Mouse (Mus musculus) G1E-ER4 (cell line): Measurements from ENCODE around the gene Fam50b. TPM values are rescaled to one million over a fixed set of nuclear protein-coding genes. Genes with fewer than 3 reads are reported as not detected.

Experiments used
- GATA1 ChIP-seq: IDR thresholded peaks from one replicate; pipeline ENCODE4 v1.8.0; 2012; ENCODE audit warnings: low read length, inconsistent platforms
- polyA plus RNA-seq: library from polyadenylated mRNA; stranded (reverse); fragments of >175 nt; gene quantifications from 2 replicates; pipeline ENCODE4 v1.2.3, GENCODE M21; 2012

The Fam50b gene
- 0.12 and 0.18 TPM in 2 replicates for polyA plus RNA-seq

DNA sequence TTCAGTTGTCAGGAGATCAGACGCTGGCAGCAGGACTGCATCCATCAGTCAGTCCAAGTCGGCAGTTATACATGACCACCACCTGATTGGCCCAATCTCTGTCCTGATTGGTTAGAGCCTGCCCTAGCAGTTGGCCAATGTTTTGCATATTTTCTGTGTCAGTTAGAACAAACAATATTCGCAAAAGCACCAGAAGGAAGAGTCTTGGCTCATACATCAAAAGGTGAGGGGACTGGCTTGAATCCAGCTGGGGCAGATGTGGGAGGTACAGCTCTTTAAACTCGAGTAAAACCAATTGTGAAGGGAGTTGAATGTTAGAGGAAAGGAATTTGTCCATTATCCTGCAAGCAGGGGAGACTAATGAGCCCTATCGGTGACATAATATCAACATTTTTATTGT is at the start of gene Fam50b:
Gene Fam50b, plus strand, starts transcription at position 165 of the 400 bp plus-strand sequence.
- no peak for TF ChIP-seq GATA1

DNA sequence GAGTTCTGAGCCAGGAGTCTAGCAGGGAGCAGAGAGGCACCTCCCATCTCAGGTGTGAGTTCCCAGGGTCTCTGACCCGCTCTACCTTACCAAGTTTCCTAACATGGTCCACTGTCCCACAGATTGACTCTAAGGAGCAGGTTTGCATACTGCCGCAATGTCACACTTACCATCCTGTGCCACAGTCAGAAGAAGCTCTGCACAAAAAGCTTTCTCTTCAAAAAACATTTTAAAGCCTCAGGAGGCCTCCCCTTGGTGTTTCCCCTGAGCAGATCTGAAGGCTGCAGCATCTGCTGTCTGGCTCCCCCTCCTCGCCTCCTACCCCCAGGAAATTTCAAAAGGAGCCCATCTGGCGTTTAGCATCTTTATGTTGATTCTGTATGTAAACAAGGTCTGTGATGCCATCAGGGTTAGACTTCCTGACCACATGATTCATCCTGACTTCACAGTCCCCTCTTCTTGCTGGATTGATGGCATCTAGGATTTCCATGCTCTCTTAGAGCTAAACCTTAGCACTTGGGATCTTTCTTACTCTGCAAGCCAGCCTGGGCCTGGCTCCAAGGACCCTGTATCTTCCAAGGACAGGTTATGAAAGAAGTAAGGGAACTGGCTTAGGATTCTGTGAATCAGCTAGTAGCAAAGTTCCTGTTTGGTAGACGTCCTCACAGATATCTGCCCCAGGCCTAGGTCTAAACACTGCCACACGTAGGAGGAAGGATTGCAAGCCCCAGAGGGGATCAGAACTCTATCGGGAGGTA is 49.5 kb upstream of the Fam50b start:
- no peak for TF ChIP-seq GATA1

DNA sequence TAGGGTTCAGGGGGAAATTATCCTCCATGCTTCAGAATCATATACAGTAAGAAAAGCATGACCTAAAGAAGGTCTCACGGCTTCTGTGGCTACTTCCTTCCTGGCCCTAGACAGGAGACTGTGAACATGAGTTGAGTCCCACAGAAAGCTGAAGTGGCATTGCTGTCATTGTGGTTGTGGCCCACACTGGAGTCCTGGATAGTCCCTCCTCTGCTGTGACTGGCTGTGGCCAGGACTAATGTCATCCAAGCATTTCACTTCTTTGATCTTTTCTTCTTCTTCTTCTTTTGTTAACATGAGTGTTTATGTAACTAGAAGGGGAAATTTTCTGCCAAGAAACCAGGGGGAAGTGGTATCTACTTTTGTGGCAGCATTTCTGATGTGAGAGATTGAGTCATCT is 43.6 kb upstream of the Fam50b start:
- TF ChIP-seq GATA1: no peak

DNA sequence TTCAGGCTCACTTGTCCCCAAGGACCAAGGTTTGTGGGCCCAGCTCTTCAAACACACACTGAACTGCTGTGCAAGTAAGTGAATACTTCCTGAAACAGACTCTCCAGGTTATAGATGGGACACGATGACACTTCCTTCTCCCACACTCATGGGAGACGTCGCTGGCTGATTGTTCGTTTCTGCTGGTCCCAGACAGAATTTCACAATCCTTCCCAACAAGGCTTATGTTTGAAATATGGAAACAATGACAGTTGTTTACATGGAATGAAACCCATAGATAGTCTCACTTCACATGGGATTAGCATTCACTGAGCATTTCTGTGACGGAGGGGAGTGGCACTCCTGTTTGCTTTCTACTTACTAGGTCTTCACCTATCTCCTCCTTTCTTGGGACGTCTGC is 41.5 kb upstream of the Fam50b start:
- no peak for TF ChIP-seq GATA1

DNA sequence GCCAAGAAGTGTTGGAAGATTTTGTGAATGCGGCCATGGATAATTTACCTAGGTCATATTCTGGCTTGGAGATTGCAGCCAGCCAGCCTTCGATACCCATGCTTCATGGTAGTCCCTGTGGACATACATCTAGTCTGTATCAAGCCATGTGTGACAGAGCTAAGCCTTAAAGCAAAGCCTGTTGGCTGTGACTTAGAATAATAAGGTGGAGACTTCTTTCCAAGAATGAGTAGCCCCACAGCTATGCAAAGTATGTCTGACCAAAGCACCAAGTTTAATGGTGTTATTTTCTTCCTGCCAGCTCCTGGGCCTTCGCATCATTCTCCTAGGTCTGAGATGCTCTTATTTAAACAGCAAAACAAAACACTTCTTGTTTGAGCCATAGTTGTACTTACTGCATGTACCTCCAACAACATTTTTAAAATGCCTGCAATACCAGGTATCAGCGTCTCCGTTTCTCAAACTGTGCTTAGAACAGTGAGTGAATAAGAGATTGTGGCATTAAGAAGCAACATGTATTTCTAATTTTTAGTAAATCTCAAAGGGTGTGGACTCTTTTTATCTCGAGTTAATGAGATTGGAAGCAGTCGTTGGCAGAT is 37.8 kb upstream of the Fam50b start:
- TF ChIP-seq GATA1: no peak

DNA sequence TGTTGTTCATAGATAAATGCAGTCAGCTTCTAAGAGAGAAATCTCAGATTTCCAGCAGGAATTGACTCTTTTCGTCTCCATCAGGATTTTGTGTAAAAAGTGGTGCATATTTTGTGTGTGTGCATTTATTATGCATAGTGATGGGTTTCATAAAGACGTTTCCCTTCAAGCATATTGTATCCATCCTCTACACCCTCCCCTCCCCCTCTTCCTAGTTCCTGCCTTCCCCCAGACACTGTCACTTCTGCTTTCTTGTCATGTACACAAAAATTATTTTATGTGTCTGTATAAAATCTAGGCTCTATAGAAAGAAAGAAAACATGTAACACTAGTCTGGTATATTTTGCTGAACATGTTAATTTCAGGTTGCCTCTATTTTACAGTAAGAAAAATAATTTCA is 34.6 kb upstream of the Fam50b start:
- no peak for TF ChIP-seq GATA1

DNA sequence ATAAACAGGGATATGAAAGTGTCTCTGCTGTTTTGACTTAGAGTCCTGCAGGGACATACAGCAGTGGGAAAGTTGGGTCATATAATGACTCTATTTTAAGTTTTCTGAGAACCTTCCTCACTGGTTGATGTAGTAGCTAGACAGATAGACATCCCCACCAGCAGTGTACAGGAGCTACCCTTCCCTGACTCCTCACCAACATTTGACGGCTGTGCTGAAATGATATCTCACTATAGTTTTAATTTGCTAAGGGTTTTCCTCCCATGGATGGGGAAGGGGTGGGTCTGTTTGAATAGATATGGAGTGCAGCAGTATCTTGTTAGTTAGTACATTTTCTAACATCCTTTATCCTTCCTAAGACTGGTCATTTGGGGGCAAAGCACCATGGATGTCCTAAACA is 34.0 kb upstream of the Fam50b start:
- no peak for TF ChIP-seq GATA1

DNA sequence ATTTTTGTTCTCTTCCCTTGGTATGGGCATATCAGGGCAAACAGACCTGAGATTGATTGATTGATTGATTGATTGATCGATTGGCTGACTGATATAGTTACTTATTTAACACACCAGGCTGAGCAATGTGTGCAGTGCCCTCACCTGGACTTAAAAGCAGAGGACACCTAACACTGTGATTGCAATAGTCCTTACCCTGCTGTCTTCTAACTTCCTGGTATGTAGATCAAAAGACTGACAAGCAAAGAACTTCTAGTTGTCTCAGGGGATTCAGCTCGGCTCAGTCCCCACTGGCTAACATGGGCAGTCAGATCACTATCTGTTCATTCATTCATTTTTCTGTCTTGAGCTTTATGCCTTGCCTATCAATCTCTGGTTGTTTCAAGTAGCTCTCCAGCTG is 31.3 kb upstream of the Fam50b start:
- TF ChIP-seq GATA1: no peak

DNA sequence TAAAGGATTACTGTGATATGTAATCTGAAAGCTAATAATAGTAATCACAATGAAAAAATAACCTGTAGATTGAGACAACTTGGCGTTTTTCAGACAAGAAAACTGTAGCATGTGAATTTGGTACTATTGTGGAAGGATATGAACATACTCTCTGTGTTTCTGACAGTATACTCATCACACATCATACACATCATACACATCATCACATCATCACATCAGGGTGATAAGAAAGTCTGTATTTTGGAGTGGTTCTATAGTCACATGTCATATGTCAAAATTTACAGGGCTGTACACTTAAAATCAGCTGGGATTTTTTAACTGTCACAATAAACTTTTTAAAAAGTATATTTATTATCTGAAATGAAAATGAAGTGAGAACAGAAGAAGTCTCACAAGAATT is 30.9 kb upstream of the Fam50b start:
- no peak for TF ChIP-seq GATA1

DNA sequence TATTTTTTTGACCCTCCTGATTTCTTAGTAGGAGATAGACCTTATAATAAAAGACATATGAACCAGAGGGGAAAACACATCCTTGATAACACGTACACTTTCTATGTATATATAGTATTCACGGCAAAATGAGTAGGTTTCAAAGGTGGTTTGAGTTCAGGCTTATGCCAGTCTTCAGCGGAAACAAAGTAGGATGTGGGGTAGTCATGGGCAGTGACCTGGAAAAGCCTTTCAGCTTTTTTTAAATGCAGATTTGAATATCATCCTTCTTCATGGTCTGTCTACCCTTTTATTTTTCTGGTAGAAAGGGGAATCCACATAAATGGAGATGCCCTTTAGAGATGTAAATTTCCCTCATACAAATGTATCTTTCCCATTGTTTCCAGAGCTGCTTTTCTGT is 29.8 kb upstream of the Fam50b start:
- no peak for TF ChIP-seq GATA1

DNA sequence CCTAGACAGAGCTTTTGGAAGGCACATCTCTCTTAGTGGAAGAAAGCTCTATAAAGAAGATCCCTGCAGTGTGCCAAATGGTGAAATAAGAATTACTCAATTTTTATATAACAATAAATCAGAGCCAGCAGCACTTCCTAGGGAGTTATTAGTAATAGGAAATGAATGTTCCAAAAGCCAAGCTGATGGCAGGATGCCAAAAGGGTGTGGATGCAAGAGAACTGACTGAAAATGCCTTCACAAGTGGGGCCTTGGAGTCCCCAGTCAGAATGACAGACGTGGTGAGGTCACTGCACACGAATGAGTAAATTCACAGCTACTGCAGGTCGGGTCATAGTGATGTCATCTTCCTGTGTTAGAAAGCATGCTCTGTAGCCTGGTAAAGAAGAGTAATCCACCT is 25.7 kb upstream of the Fam50b start:
- TF ChIP-seq GATA1: no peak

DNA sequence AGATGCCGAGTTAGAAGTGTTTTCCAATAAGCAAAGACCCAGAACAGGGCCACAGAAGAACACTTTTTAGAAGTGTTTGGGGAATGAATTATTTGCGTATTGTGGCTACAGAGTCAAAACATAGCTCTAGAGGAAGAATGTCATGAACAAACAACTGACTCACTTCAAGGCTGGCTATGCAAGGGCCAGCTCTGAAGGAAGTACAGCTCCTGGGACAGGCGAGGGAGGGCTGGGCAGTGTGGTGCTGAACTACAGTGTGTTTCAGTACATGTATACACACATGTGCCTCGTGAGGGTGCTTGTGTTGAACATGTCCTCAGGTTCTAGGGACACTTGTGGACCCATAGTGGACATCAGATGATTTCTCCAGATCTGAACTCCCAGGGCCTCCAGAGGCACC is 25.1 kb upstream of the Fam50b start:
- no peak for TF ChIP-seq GATA1

DNA sequence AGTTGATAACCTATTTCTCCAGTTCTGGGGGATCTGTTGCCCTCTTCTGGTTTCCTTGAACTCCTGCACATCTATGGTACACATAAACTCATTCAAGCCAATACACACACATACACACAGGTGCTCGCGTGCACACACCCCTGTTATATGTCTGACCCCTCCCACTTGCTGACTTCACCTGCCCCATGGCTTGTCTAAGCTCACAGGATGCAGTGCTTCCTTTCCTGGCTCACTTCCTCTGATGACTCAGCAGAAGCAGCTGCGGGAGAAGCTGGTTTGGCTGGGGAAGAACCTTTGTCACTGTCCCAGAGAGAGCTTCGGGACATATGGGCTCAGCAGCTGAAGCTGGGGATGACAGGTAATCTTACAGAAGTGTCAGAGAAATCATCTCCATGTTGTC is 23.2 kb upstream of the Fam50b start:
- TF ChIP-seq GATA1: no peak

DNA sequence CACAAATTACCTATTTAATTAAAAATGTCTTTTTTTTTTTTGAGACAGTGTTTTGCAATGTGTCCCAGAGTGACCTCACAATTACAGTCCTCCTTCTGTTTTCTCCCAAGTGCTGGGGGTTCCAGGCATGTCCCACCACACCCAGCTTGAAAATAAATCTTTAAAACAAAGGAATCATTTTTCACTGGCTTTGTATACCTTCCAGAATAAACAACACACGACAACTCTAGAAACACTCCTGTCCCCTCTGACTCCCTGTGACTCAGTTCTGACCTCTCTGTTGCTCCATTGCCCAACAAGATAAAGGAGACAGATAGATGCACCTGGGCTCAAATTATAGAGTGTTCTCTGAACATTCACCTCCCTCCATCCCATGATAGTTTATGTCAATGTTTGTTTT is 21.8 kb upstream of the Fam50b start:
- no peak for TF ChIP-seq GATA1

DNA sequence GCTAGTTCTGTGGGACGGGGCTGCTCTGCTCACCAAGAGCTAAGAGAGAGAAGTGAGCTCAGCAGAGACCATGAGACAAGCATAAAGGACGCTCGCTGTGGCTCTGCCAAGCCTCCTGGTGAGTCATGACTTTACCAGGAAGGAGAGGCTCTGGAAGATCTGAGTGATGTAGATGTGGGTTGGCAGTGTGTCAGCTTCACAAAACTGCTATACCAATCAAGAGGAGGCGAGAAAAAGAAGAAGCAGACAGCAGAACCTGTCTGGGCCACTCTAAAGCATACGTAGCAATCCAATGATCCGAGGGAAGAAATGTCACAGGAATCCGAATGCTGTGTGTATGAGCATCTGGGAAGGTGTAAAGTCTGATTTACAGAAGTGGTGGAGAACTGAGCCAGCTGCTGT is 19.2 kb upstream of the Fam50b start:
- no peak for TF ChIP-seq GATA1

DNA sequence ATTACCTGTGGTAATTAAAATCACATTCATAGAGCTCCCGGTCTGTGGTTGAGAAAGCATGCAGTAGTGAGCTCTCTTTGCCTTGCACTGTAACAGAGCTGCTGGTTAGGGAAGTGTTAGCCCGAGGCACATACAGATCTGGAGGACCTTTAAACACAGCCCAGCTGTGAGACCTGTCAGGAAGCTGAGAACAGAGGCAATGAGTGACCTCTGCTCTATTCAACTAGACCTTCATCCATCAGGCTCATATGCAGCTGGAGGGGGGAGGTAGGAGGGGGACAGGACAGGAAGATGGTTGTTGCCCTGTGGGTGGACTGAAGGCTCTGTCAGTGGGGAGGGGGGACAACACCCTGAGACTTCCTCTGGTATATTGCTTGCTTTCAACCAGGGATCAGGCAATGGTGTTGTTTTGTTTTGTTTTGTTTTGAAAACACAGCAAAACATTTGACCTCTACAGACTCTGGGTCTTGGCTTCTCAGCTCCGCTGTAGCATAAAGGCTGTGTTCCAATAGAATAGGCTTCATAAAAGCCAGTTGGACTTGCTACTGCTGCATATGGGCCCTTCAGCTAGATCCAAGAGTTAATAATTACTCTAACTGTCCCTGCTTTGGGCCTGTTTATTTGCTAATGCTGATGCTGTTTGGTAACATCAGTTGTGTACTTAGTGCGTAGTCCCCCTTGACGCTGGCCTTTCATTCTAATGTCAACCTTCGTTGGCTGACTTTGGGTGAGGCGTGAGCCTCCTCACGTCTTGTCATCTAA is 9.6 kb upstream of the Fam50b start:
- TF ChIP-seq GATA1: no peak
